Mouse (Mus musculus) monocyte, adult 59 days (primary cell): Measurements from ENCODE around the gene Lhfpl5. TPM values are rescaled to one million over a fixed set of nuclear protein-coding genes. Genes with fewer than 3 reads are reported as not detected.

Experiments
- total RNA-seq, 2 experiments: library from RNA; stranded (reverse); gene quantifications; one replicate each; pipeline ENCODE4 v1.2.4; 2023

The Lhfpl5 gene
- total RNA-seq, result not detected

GRCm38 (mm10) chr17:28575244-28576125 is at the start of gene Lhfpl5:
Gene Lhfpl5 (plus strand): TSS chr17:28575641.

GRCm38 (mm10) chr17:28530506-28530905 is 44.9 kb upstream of the Lhfpl5 start, which contains the start of gene Armc12:
Gene Armc12 (plus strand): TSS chr17:28530806.

GRCm38 (mm10) chr17:28549111-28549510 is 26.3 kb upstream of the Lhfpl5 start, which contains the start of gene Clpsl2:
Gene Clpsl2 (plus strand): TSS chr17:28549411.

GRCm38 (mm10) chr17:28560598-28560997 is 14.8 kb upstream of the Lhfpl5 start, which contains the start of gene Clps:
Gene Clps (minus strand): TSS chr17:28560766.

GRCm38 (mm10) chr17:28622300-28622759 is 46.9 kb downstream of the Lhfpl5 start, which contains the start of gene Srpk1:
Gene Srpk1 (minus strand): TSS chr17:28622709.

Other genes with a start within 250 kb of the Lhfpl5 start
- 100 to 1,000 TPM; 904 to 928 TPM for gene Rpl10a, start 247.2 kb upstream of the Lhfpl5 start, total RNA-seq
- not detected for gene Tead3, start 224.8 kb upstream of the Lhfpl5 start, total RNA-seq
- not detected for gene Tulp1, start 210.4 kb upstream of the Lhfpl5 start, total RNA-seq
- gene Fkbp5, start 58.1 kb upstream of the Lhfpl5 start, total RNA-seq, result 10 to 100 TPM; 23.0 to 29.0 TPM
- not detected for gene Armc12, start 44.8 kb upstream of the Lhfpl5 start, total RNA-seq
- gene Clpsl2, start 26.2 kb upstream of the Lhfpl5 start, total RNA-seq, result not detected
- 1 to 10 TPM in 1 of 2 experiments, not detected in 1; 3.6 TPM for gene Clps, start 14.9 kb upstream of the Lhfpl5 start, total RNA-seq
- gene Srpk1, start 47.1 kb downstream of the Lhfpl5 start, total RNA-seq, result 10 to 100 TPM; 53.0 to 54.9 TPM
- under 1 TPM in 1 of 2 experiments, not detected in 1; 0.63 TPM for gene Slc26a8, start 114.6 kb downstream of the Lhfpl5 start, total RNA-seq
- gene Mapk14, start 115.7 kb downstream of the Lhfpl5 start, total RNA-seq, result 100 to 1,000 TPM; 282 to 297 TPM
- gene AC170998.1, start 150.4 kb downstream of the Lhfpl5 start, total RNA-seq, result 10 to 100 TPM; 22.7 to 23.6 TPM
- 1 to 10 TPM; 4.6 to 5.9 TPM for gene Mapk13, start 193.7 kb downstream of the Lhfpl5 start, total RNA-seq
- 10 to 100 TPM; 42.3 to 46.6 TPM for gene Brpf3, start 225.4 kb downstream of the Lhfpl5 start, total RNA-seq